In the genomic region with DNA sequence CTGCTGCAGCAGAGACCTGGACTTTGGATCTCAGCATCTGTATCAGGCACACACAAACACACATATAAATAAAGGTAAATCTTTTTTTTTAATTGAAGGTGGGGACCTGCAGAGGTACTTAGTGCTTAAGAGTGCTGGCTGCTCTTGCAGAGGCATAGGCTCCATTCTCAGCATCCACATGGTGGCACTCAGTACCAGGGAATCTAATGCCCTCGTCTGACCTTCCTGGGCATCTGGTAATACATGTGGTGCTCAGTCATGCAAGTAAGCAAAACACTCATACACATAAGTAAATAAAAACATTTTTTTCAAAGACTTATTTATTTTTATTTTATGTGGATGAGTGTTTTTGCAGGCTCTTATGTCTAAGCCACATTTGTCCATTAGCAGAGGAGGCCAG, we compare ENCODE assay signal across 9 mouse cellular contexts. TPM values are rescaled to one million over a fixed set of nuclear protein-coding genes. Genes with fewer than 3 reads are reported as not detected.
DNase-seq lines count a peak whose midpoint lies in the region; ATAC-seq and TF ChIP-seq lines count a peak whose summit lies in the region.
"Had no signal": no experiment of that assay in that cellular context is flagged by ENCODE, and none has a peak within 500 bp of the region (broad histone marks: within the 10 kb centered on the region; RNA-seq: fewer than 3 reads in every experiment).

No protein-coding gene starts in this region.

- no peaks in the 10 kb centered on the region for H3K27me3 ChIP-seq in kidney, embryonic 15.5 days
- H3K27me3 ChIP-seq in C2C12 (ENCODE audit: control insufficient read depth, insufficient read depth, insufficient read length): no peaks in the 10 kb centered on the region
- H3K27me3 ChIP-seq: forebrain, embryonic 13.5 days; stomach, embryonic 15.5 days had no signal

- H3K4me3 ChIP-seq in kidney, embryonic 15.5 days (replicated peaks): no peak overlapping the region
- no peak overlapping the region for H3K4me3 ChIP-seq in C2C12 (ENCODE audit: insufficient read depth, poor library complexity, severe bottlenecking)
- H3K4me3 ChIP-seq in bone marrow macrophage, adult 2 months (ENCODE audit: insufficient read depth, low read length): no peak overlapping the region
- H3K4me3 ChIP-seq: forebrain, embryonic 13.5 days; stomach, embryonic 15.5 days had no signal

- 80% methylated on average over 1 of the region's 1 CpGs for WGBS in kidney, embryonic 15.5 days

- peaks cover 5% of the 10 kb centered on the region for H3K79me2 ChIP-seq in C2C12 (ENCODE audit: control insufficient read depth, insufficient read depth)

- H3K9ac ChIP-seq in kidney, embryonic 15.5 days: no peak overlapping the region
- H3K9ac ChIP-seq: stomach, embryonic 15.5 days had no signal

- no peak overlapping the region for H3K4me2 ChIP-seq in kidney, embryonic 15.5 days
- H3K4me2 ChIP-seq: stomach, embryonic 15.5 days had no signal

- no peak overlapping the region for H3K27ac ChIP-seq in kidney, embryonic 15.5 days
- H3K27ac ChIP-seq in bone marrow macrophage, adult 2 months (ENCODE audit: insufficient read depth, low read depth, low read length): no peak overlapping the region
- H3K27ac ChIP-seq: forebrain, embryonic 13.5 days; stomach, embryonic 15.5 days had no signal

- 0 out of 2 replicates have a peak, but pooled peaks cover 4% of the 10 kb centered on the region for H3K9me3 ChIP-seq in kidney, embryonic 15.5 days (replicated peaks)
- H3K9me3 ChIP-seq: forebrain, embryonic 13.5 days; stomach, embryonic 15.5 days had no signal

- no peak for ATAC-seq in kidney, embryonic 15.5 days (replicated peaks; ENCODE audit: low FRiP score)

- TF ChIP-seq CTCF in C2C12 (IDR thresholded peaks at IDR 0.05; ENCODE audit: control insufficient read depth, insufficient read depth, insufficient read length): peak; percentile 60
- 0 out of 2 replicates have a peak, but pooled peaks have one; percentile 22 for TF ChIP-seq CTCF in bone marrow macrophage, adult 2 months (IDR thresholded peaks at IDR 0.05; ENCODE audit: low read depth, low read length)

- no peak for TF ChIP-seq POLR2A in bone marrow macrophage, adult 2 months (IDR thresholded peaks at IDR 0.05; ENCODE audit: borderline replicate concordance, low read depth, low read length)

- DNase-seq in kidney, adult 18-20 months: peak; percentile 49
- DNase-seq in lung, postnatal 25 days (ENCODE audit: low spot score): peak; percentile 57
- no peak for DNase-seq in neural tube, embryonic 10.5 days (ENCODE audit: extremely low spot score, low spot score)
- DNase-seq in adrenal gland, postnatal 4 days (ENCODE audit: low spot score in 2 of 2): no peak

- H3K4me1 ChIP-seq in kidney, embryonic 15.5 days: peaks cover 22% of the 10 kb centered on the region
- peaks cover 13% of the 10 kb centered on the region for H3K4me1 ChIP-seq in bone marrow macrophage, adult 2 months (ENCODE audit: control insufficient read depth, insufficient read depth, low read length)

- no peaks in the 10 kb centered on the region for H3K36me3 ChIP-seq in kidney, embryonic 15.5 days
- H3K36me3 ChIP-seq in C2C12 (ENCODE audit: control insufficient read depth, insufficient read depth): no peaks in the 10 kb centered on the region
- H3K36me3 ChIP-seq: stomach, embryonic 15.5 days had no signal

- no peaks in the 10 kb centered on the region for H3K79me3 ChIP-seq in C2C12 (ENCODE audit: low read depth)

- H3ac ChIP-seq in C2C12 (ENCODE audit: control insufficient read depth, insufficient read length, low read depth): no peak overlapping the region

TF ChIP-seq in C2C12, 6 proteins besides CTCF, POLR2A, EP300 and RAD21:
- no peak for TF ChIP-seq MYOD1 (IDR thresholded peaks at IDR 0.05; ENCODE audit: control insufficient read depth, insufficient read length, low read depth)
- no peak for TF ChIP-seq USF1 (IDR thresholded peaks at IDR 0.05; ENCODE audit: low read depth)
- no peak for TF ChIP-seq CEBPB (IDR thresholded peaks at IDR 0.05; ENCODE audit: low read depth)
- TF ChIP-seq MYOG (IDR thresholded peaks at IDR 0.05; ENCODE audit: control insufficient read depth, extremely low read depth, insufficient read length): no peak
- TF ChIP-seq FOSL1 (IDR thresholded peaks at IDR 0.05; ENCODE audit: insufficient read depth, low read length, poor library complexity, severe bottlenecking): no peak
- no peak for TF ChIP-seq MAX (IDR thresholded peaks at IDR 0.05)

RNA-seq across cellular contexts. Expression of a gene that starts 49.1 kb away (rescaled TPM):
- 87.5 and 91.5 TPM in 2 replicates for polyA plus RNA-seq in kidney, embryonic 15.5 days (2015; fragmentation: Nextera tagmentation; extraction: Ambion mirVana)
- 8.0 TPM for polyA plus RNA-seq in C2C12 (2012; fragmentation: generic; extraction: Trizol)
- 60.7 and 70.5 TPM in 2 replicates for polyA plus RNA-seq in bone marrow macrophage, adult 2 months (2012; ENCODE audit: insufficient read depth, insufficient read length, missing spikeins)
- 10 to 100 TPM; 90.0 to 93.1 TPM for total RNA-seq in adrenal gland, postnatal 4 days (2021)

Comparison
In these comparisons a context has a peak if more than half of its experiments do, and no peak if none do; other contexts are left out.
1. DNase-seq: peak in kidney, adult 18-20 months (single experiment) and lung, postnatal 25 days (single experiment); none in neural tube, embryonic 10.5 days (single experiment) and adrenal gland, postnatal 4 days (0 of 2).